Mouse (Mus musculus): ENCODE data around the gene Pamr1.

- no peak for TF ChIP-seq POLR2A (IDR thresholded peaks at IDR 0.05; ENCODE audit: insufficient read depth, low read depth, low read length)
- no peak for TF ChIP-seq CTCF (IDR thresholded peaks at IDR 0.05)
Observed at GRCm38 (mm10) chr2:102579248-102579647, 29.4 kb downstream of the Pamr1 start.
